Mouse (Mus musculus) olfactory bulb, adult 2 months (tissue): ENCODE results near the gene Etv1. TPM values are rescaled to one million over a fixed set of nuclear protein-coding genes. Genes with fewer than 3 reads are reported as not detected.

Experiments used
- H3K27ac ChIP-seq: fragments of 200-500 bp; 2 replicates; pipeline ENCODE4 v1.5.1; 2012; ENCODE audit warnings: low read depth, low read length; ENCODE audit not compliant: insufficient read depth
- H3K4me1 ChIP-seq: fragments of 200-500 bp; 2 replicates; pipeline ENCODE4 v1.6.1; 2012; ENCODE audit warnings: low read length; ENCODE audit not compliant: control insufficient read depth, insufficient read depth
- H3K4me3 ChIP-seq: fragments of 200-500 bp; 2 replicates; pipeline ENCODE4 v1.5.1; 2012; ENCODE audit warnings: mild to moderate bottlenecking, low read depth, low read length, moderate library complexity; ENCODE audit not compliant: insufficient read depth
- CTCF ChIP-seq: fragments of 200-500 bp; IDR thresholded peaks from 2 replicates; pipeline ENCODE4 v1.5.1; 2012; ENCODE audit warnings: low read depth, mild to moderate bottlenecking, low read length, moderate library complexity; ENCODE audit not compliant: insufficient read depth
- POLR2A ChIP-seq: fragments of 200-500 bp; IDR thresholded peaks from 2 replicates; pipeline ENCODE4 v1.6.1; 2012; ENCODE audit warnings: mild to moderate bottlenecking, low read depth, low read length, moderate library complexity; ENCODE audit not compliant: insufficient read depth
- WGBS: fragments of 180-500 bp; shearing (Covaris S2); methylation state at CpG from one replicate; pipeline ENCODE4 v1.1.7; 2018; 5-methylcytosine and 5-hydroxymethylcytosine counted together
- polyA plus RNA-seq: library from polyadenylated mRNA; stranded (reverse); fragments of >200 nt; gene quantifications from 2 replicates; pipeline ENCODE4 v1.2.4, GENCODE M21; 2012; ENCODE audit warnings: low replicate concordance; ENCODE audit not compliant: missing spikeins, insufficient read depth, insufficient read length

Etv1 gene
- polyA plus RNA-seq, 1 experiment: not detected

- Histone ChIP-seq H3K27ac (no peak overlapping the region), H3K4me3 (no peak overlapping the region), H3K4me1 (no peaks in the 10 kb centered on the region)
- TF ChIP-seq POLR2A: no peak
- no peak for TF ChIP-seq CTCF
- 81% methylated on average over 3 of the region's 3 CpGs for WGBS
These were observed 85.0 kb downstream of the Etv1 start for GRCm38 (mm10) chr12:38863982-38864828.

GRCm38 (mm10) chr12:38874470-38874995 is 95.4 kb downstream of the Etv1 start:
- Histone ChIP-seq H3K27ac (no peak overlapping the region), H3K4me3 (no peak overlapping the region), H3K4me1 (no peaks in the 10 kb centered on the region)
- TF ChIP-seq CTCF (no peak), POLR2A (no peak)

GRCm38 (mm10) chr12:38904516-38904915 is 125.3 kb downstream of the Etv1 start:
- TF ChIP-seq CTCF: no peak
- TF ChIP-seq POLR2A: no peak
- Histone ChIP-seq H3K4me1 (no peaks in the 10 kb centered on the region), H3K4me3 (no peak overlapping the region), H3K27ac (no peak overlapping the region)
- 93% methylated on average over 3 of the region's 3 CpGs for WGBS

- Histone ChIP-seq H3K27ac (no peak overlapping the region), H3K4me3 (no peak overlapping the region), H3K4me1 (no peaks in the 10 kb centered on the region)
- no peak for TF ChIP-seq CTCF
- no peak for TF ChIP-seq POLR2A
- WGBS: 94% methylated on average over 6 of the region's 6 CpGs
These were observed 127.1 kb downstream of the Etv1 start for GRCm38 (mm10) chr12:38906314-38906713.

GRCm38 (mm10) chr12:38906812-38907211 is 127.6 kb downstream of the Etv1 start:
- WGBS: 59% methylated on average over 9 of the region's 9 CpGs

GRCm38 (mm10) chr12:38908947-38909346 is 129.8 kb downstream of the Etv1 start:
- Histone ChIP-seq H3K4me1 (no peaks in the 10 kb centered on the region), H3K4me3 (no peak overlapping the region), H3K27ac (no peak overlapping the region)
- 94% methylated on average over 3 of the region's 3 CpGs for WGBS
- TF ChIP-seq CTCF: no peak

More at GRCm38 (mm10) chr12:38906812-38907211, 127.6 kb downstream of the Etv1 start:
- H3K4me1 ChIP-seq: no peaks in the 10 kb centered on the region
- no peak overlapping the region for H3K4me3 ChIP-seq
- TF ChIP-seq POLR2A: no peak
- no peak for TF ChIP-seq CTCF
- H3K27ac ChIP-seq: no peak overlapping the region
